Mouse (Mus musculus): ENCODE data around the gene Det1.

DNA sequence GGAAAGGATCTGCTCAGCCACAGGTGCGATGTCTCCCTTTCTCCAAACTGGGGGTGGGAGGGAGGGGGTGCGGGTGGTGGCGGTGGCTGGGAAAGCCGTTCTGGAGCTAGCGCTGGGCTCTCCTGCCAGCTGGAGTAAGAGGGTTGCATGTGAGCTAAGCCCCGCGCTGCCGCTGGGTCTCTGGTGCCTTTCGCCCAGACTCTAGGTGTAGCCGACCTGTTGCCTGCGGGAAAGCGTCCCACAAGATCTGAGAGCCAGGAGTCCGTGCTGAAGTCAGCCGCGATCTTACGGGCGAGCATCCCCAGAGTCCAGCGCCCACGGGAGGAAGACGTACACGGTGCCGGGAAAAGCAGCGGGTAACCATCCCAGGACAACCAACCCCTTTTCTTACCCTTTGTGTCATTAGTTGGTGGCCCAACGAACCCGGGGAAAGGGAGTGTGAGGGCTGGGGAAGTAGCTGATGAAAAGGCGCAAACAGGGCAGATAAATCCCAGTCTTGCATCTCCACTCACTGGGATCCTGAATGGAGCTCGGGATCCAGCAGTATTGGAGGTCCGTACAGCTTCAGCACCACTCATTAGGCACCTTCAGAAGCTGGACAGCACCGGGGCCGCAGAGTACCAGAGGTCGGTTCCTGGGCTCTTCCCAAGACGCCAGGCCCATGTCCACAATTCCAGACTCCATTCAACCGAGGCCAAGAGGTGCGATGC lies 36.1 kb upstream of the Det1 start:
- no peak for TF ChIP-seq GATA1 (IDR thresholded peaks at IDR 0.05; ENCODE audit: borderline replicate concordance, low read length)
- no peak for TF ChIP-seq FLI1 (IDR thresholded peaks at IDR 0.05; ENCODE audit: low read length)
